Mouse (Mus musculus) inflammation-experienced regulatory T-cells, adult 16 weeks (primary cell): ENCODE data around the gene Ankar. TPM values are rescaled to one million over a fixed set of nuclear protein-coding genes. Genes with fewer than 3 reads are reported as not detected.

Experiments
- polyA plus RNA-seq: library from polyadenylated mRNA; unstranded; fragments of 100-300 nt; shearing (Covaris generic); gene quantifications from one replicate; pipeline ENCODE4 v1.2.1, GENCODE M21; 2017

The Ankar gene
- polyA plus RNA-seq: not detected

GRCm38 (mm10) chr1:72700479-72700878, at the start of gene Ankar:
Gene Ankar, minus strand, starts transcription at chr1:72700579.

GRCm38 (mm10) chr1:72710753-72711653, 10.6 kb upstream of the Ankar start, which contains the start of gene Rpl37a:
Gene Rpl37a, plus strand, starts transcription at chr1:72711290.

Other genes with a start within 250 kb of the Ankar start
- gene March4, start 163.6 kb downstream of the Ankar start, polyA plus RNA-seq: not detected
- 28.8 TPM for gene Smarcal1, start 117.3 kb downstream of the Ankar start, polyA plus RNA-seq
- gene Rpl37a, start 10.7 kb upstream of the Ankar start, polyA plus RNA-seq: 2,221 TPM
- not detected for gene Igfbp2, start 123.9 kb upstream of the Ankar start, polyA plus RNA-seq
- gene Igfbp5, start 174.3 kb upstream of the Ankar start, polyA plus RNA-seq: 0.05 TPM